Mouse (Mus musculus): ENCODE measurements around the gene Slc46a2.

DNA sequence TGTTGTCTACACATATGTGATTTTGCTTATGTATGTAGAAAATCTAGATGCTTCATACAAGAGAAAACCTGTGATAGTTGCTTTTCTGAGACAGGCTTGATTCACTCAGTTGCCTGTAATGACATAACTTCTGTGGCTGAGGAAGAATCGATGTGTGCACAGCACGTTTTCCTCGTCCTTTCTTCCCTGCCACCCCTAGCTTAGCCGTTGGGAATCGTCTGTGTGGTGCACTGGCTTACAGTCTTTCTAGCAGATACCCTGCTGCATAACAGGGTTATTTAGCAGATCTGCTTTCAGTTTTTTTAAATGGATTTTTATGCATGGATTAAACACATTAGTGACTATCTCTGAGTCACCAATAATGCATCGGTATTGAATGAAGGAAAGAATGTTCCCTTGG is 38.3 kb downstream of the Slc46a2 start:
- no peak for TF ChIP-seq POLR2A (IDR thresholded peaks at IDR 0.05; ENCODE audit: low read depth, low read length)
- no peak for TF ChIP-seq CTCF (conservative IDR thresholded peaks at IDR 0.05; ENCODE audit: insufficient read depth, insufficient read length, low read depth, low read length)

Measured in kidney, adult 2 months (tissue).